Mouse (Mus musculus): ENCODE measurements at regions not wholly inside any gene's neighbourhood (a gene's known extent, or its start where the extent isn't known, plus 50 kb on each side); places are given as distances from the start of the nearest gene placed in this dataset.
"Not testable (repeated sequence)": the region's sequence is repeated elsewhere in the genome, so short reads cannot be mapped to it uniquely, and the experiment has no call there.

GRCm38 (mm10) chr8:20121391-20121909 is 218.3 kb downstream of the Gm31371 start:
- not testable (repeated sequence) for DNase-seq (ENCODE audit: extremely low read depth, low read depth, low spot score)

- DNase-seq (ENCODE audit: extremely low read depth, low read depth, low spot score), result peak; percentile 40
Measured at GRCm38 (mm10) chr8:20122067-20122925, 219.1 kb downstream of the Gm31371 start.

GRCm38 (mm10) chr8:20123545-20123944 is 220.4 kb downstream of the Gm31371 start:
- not testable (repeated sequence) for DNase-seq (ENCODE audit: extremely low read depth, low read depth, low spot score)

- DNase-seq (ENCODE audit: extremely low read depth, low read depth, low spot score), result not testable (repeated sequence)
Measured at GRCm38 (mm10) chr8:20135626-20136025, 227.4 kb downstream of the Gm15319 start.

GRCm38 (mm10) chr8:20145436-20145835 is 217.6 kb downstream of the Gm15319 start:
- not testable (repeated sequence) for DNase-seq (ENCODE audit: extremely low read depth, low read depth, low spot score)

GRCm38 (mm10) chr8:20151317-20152047 is 211.5 kb downstream of the Gm15319 start:
- not testable (repeated sequence) for DNase-seq (ENCODE audit: extremely low read depth, low read depth, low spot score)

- DNase-seq (ENCODE audit: extremely low read depth, low read depth, low spot score), result not testable (repeated sequence)
Measured at GRCm38 (mm10) chr8:20154091-20154490, 208.9 kb downstream of the Gm15319 start.
